Mouse (Mus musculus) heart, adult 2 months (tissue): ENCODE data around the gene Tgm2.

Experiments
- CTCF ChIP-seq: fragments of 200-600 bp; IDR thresholded peaks from 2 replicates; pipeline ENCODE4 v1.8.1; 2022; ENCODE audit warnings: antibody characterized with exemption, mild to moderate bottlenecking, moderate library complexity
- EP300 ChIP-seq: fragments of 200-500 bp; IDR thresholded peaks from 2 replicates; pipeline ENCODE4 v1.6.1; 2011; ENCODE audit warnings: low read depth, low read length, control low read depth; ENCODE audit not compliant: insufficient read depth
- POLR2A ChIP-seq: fragments of 200-500 bp; IDR thresholded peaks from 2 replicates; pipeline ENCODE4 v1.6.1; 2011; ENCODE audit warnings: mild to moderate bottlenecking, low read depth, low read length, control low read depth; ENCODE audit not compliant: insufficient read depth

DNA sequence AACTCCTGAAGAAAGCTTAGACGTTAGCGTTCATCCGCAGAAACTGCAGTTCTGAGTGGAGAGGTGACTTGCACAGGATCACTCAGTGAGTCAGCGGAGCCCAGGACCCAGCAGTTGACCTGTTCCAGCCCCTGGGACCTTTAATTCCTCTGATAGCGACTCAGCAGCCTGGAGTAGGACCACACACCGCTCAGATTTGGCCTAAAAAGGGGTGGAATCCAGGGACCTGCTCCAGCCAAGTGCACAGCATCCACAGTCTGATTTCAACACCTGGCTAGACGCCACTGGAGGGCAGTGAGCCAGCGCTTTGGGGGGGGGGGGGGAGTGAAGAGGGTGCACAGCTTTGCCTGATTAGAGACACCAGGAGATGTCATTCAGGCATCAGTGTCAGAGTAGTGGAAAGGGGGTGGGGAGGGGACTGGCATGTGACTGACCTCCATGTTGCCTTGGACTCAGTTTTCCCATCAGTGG is 22.5 kb upstream of the Tgm2 start:
- TF ChIP-seq POLR2A (no peak), CTCF (no peak), EP300 (no peak)
